Mouse (Mus musculus) liver, postnatal 0 days (tissue): ENCODE measurements around the gene Tiparp. TPM values are rescaled to one million over a fixed set of nuclear protein-coding genes. Genes with fewer than 3 reads are reported as not detected.

Experiments used
- ATAC-seq: fragments of 200-750 bp; cut with Nextera tagmentation; 2 replicates; pipeline ENCODE4 v1.8.0; 2017; ENCODE audit warnings: mild to moderate bottlenecking, moderate library complexity
- DNase-seq: peaks from one replicate; pipeline ENCODE4 v3.0.0-alpha.2; 2016
- H3K27ac ChIP-seq: fragments of 300-500 bp; sonication (generic); 2 replicates; pipeline ENCODE4 v1.5.1; 2014; ENCODE audit warnings: antibody characterized with exemption, moderate library complexity, mild to moderate bottlenecking, low read depth
- H3K27me3 ChIP-seq: fragments of 300-500 bp; sonication (generic); 2 replicates; pipeline ENCODE4 v1.6.1; 2014; ENCODE audit warnings: low read length, control low read depth, mixed read lengths; ENCODE audit not compliant: insufficient read depth
- H3K36me3 ChIP-seq: fragments of 300-500 bp; sonication (generic); replicated peaks from 2 replicates; pipeline ENCODE4 v1.6.1; 2014; ENCODE audit warnings: mild to moderate bottlenecking, control low read depth, low read length, moderate library complexity, mixed read lengths; ENCODE audit not compliant: insufficient read depth
- H3K4me1 ChIP-seq: fragments of 300-500 bp; sonication (generic); 2 replicates; pipeline ENCODE4 v1.6.1; 2014; ENCODE audit warnings: antibody characterized with exemption, mild to moderate bottlenecking, control low read depth; ENCODE audit not compliant: insufficient read depth
- H3K4me2 ChIP-seq: fragments of 300-500 bp; sonication (generic); 2 replicates; pipeline ENCODE4 v1.6.1; 2014; ENCODE audit warnings: low read depth, mild to moderate bottlenecking, low read length, moderate library complexity, mixed read lengths
- H3K4me3 ChIP-seq: fragments of 300-500 bp; sonication (generic); 2 replicates; pipeline ENCODE4 v1.5.1; 2014; ENCODE audit warnings: low read depth, low read length
- H3K9ac ChIP-seq: fragments of 300-500 bp; sonication (generic); replicated peaks from 2 replicates; pipeline ENCODE4 v1.6.1; 2014; ENCODE audit warnings: mild to moderate bottlenecking, moderate library complexity
- H3K9me3 ChIP-seq: fragments of 300-500 bp; sonication (generic); 2 replicates; pipeline ENCODE4 v1.6.1; 2016; ENCODE audit warnings: mild to moderate bottlenecking, control low read depth, low read length, mixed read lengths
- CTCF ChIP-seq: sonication (generic); IDR thresholded peaks from 2 replicates; pipeline ENCODE4 v1.5.1; 2016; ENCODE audit warnings: antibody characterized with exemption, low read depth
- EP300 ChIP-seq: IDR thresholded peaks from 2 replicates; pipeline ENCODE4 v1.6.1; 2016; ENCODE audit warnings: antibody characterized with exemption, low read depth, mild to moderate bottlenecking
- WGBS: fragments of 180-500 bp; shearing (Covaris S2); extraction: QIAGEN DNeasy Blood & Tissue Kit; methylation state at CpG from one replicate; pipeline ENCODE4 v1.1.7; 2014; ENCODE audit not compliant: insufficient replicate concordance; 5-methylcytosine and 5-hydroxymethylcytosine counted together
- polyA plus RNA-seq: library from polyadenylated mRNA; unstranded; fragments of >200 nt; fragmentation: Nextera tagmentation; extraction: Ambion mirVana; gene quantifications from 2 replicates; pipeline ENCODE4 v1.2.1, GENCODE M21; 2015

The Tiparp gene
- polyA plus RNA-seq, 1 experiment from 2014 or later = 7.4 TPM

DNA sequence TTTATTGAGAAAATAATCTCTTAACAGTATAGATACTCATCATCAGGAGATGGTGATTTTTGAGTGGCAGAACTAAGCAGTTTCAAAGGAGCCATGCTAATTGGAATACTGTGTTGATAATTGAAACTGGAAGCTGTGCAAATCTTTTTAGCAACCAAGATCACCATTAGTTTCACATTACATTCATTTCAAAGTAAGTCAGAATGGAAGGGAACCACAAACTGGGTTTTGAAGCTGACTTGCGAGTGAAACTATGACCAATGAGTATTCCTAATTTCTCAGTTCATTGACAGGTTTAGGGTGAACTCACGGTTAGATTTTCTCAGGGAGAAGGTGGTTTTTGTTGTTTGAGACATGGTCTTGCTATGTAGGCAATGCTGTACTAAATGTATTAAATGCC, 6.3 kb downstream of the Tiparp start:
- TF ChIP-seq CTCF (no peak), EP300 (no peak)
- H3K4me3 ChIP-seq = no peak overlapping the region
- 72% methylated on average over 2 of the region's 2 CpGs for WGBS
- ATAC-seq (no peak), DNase-seq (no peak)
- no peak overlapping the region for H3K4me2 ChIP-seq
- H3K27me3 ChIP-seq = no peaks in the 10 kb centered on the region
- H3K9me3 ChIP-seq = no peaks in the 10 kb centered on the region
- H3K4me1 ChIP-seq = peaks cover 4% of the 10 kb centered on the region
- no peaks in the 10 kb centered on the region for H3K36me3 ChIP-seq
- H3K27ac ChIP-seq = no peak overlapping the region
- H3K9ac ChIP-seq = no peak overlapping the region

DNA sequence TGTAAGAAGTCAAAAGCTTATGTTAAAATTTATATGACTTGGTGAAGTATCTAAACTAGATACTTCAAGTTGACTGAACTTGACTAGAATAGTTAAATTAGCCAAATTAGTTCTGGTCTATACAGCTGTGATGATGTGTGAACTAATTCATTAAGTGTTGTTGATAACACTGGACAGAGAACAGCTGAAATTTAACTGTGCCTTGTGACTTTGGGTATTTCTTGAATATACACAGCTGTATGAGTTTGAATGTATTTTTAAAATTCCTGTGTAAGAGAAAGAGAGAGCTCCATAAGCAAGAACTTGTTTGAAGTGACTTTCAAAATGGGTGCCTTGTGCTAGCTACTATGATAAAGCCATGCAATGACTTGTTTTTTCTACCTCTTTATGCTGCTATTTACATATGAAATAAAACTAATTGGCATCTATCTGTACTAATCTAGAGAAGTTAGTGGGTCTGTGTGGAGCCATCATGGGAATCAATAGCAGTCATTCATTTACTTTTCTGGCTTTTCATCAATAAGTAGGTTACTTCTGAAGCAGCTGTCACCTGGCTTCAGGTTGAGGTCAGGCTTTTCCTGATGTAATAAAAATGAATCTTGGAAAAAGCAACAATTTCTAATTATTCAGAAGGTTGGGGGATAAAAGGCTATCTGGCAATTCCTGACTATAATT, 7.0 kb downstream of the Tiparp start:
- no peaks in the 10 kb centered on the region for H3K27me3 ChIP-seq
- ATAC-seq (peak; percentile 56; the same call in 1 of the 2 replicates), DNase-seq (no peak)
- no peaks in the 10 kb centered on the region for H3K36me3 ChIP-seq
- no peak overlapping the region for H3K27ac ChIP-seq
- no peak overlapping the region for H3K4me2 ChIP-seq
- no peak overlapping the region for H3K4me3 ChIP-seq
- H3K9ac ChIP-seq = no peak overlapping the region
- TF ChIP-seq EP300 (no peak), CTCF (no peak)
- H3K9me3 ChIP-seq = no peaks in the 10 kb centered on the region
- H3K4me1 ChIP-seq = peaks cover 4% of the 10 kb centered on the region

DNA sequence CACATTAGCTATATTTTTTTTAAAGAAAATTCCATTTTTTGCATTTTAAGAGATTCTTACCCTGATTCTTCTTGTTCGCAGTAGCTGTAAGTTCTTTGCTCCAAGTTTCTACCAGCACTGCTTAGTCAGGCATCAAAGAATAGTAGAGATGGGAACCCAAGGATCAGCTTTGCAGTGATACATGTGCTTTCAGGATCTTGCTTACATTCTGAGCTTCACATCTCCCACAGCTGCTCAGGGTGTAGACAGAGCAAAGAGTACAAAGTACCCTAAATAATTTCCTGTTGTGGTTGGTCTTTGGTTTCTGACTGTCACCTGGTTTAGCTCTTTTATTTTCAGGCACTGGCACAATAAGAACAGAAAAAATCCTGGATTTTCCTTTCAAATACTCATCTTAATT, 9.1 kb downstream of the Tiparp start:
- H3K9ac ChIP-seq = no peak overlapping the region
- no peaks in the 10 kb centered on the region for H3K9me3 ChIP-seq
- H3K4me3 ChIP-seq = no peak overlapping the region
- no peak overlapping the region for H3K27ac ChIP-seq
- H3K27me3 ChIP-seq = no peaks in the 10 kb centered on the region
- peaks cover 11% of the 10 kb centered on the region for H3K4me1 ChIP-seq
- H3K36me3 ChIP-seq = no peaks in the 10 kb centered on the region
- ATAC-seq (no peak), DNase-seq (no peak)
- H3K4me2 ChIP-seq = no peak overlapping the region
- WGBS = 71% methylated on average over 1 of the region's 1 CpGs
- TF ChIP-seq EP300 = no peak
- TF ChIP-seq CTCF = no peak

DNA sequence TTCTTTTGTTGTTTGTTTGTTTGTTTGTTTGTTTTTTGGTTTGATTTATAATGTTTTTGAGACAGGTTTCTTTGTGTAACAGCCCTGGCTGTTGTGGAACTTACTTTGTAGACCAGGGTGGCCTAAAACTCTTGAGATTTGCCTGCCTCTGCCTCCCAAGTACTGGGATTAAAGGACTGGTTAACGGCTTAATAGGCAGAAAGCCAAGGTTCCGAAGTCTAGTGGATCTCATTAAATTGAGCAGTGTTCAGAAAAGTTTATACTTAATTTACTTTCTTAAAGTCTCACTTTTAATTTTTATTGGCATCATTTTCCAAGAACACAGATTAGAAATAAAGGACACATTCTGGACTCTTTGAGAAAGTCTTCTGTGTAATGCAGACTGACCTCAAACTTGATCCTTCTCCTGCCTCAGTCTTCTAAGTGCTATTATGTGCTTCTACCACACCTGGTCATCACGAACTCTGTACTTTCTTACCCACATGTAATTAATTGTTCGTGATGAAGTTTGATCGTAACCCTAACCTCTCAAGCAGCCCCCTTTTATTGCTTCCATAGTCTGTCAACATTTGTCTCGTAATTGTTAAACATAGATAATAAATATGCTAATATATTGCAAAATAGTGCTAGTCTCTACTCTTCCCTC, 12.8 kb downstream of the Tiparp start:
- H3K4me1 ChIP-seq = peaks cover 7% of the 10 kb centered on the region; the same call in 1 of the 2 replicates
- DNase-seq (no peak), ATAC-seq (no peak)
- H3K27me3 ChIP-seq = no peaks in the 10 kb centered on the region
- H3K9me3 ChIP-seq = no peaks in the 10 kb centered on the region
- whole genome bisulfite sequencing = 71% methylated on average over 6 of the region's 6 CpGs
- no peak overlapping the region for H3K4me2 ChIP-seq
- no peaks in the 10 kb centered on the region for H3K36me3 ChIP-seq
- H3K9ac ChIP-seq = no peak overlapping the region
- H3K27ac ChIP-seq = peak overlapping the region; percentile 29; the same call in 1 of the 2 replicates
- H3K4me3 ChIP-seq = no peak overlapping the region
- TF ChIP-seq EP300 (no peak), CTCF (no peak)

DNA sequence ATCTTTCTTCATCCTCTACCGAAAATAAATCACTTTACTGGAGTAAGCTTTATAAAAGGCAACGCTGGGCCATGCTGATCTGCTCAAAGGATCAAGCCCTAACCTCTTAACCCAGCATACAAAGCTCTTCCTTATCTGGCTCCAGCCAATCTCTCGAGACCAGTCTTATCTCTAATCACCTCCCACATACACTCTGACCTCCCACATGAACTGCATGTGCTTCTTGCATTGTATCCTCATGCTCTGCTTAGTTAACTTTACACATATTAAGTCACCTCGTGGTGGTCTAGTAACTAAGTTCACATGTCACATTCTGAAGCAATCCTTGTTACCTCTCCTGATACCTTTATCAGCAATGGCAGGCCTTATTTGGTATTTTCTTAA, 13.3 kb downstream of the Tiparp start:
- Histone ChIP-seq H3K27ac (peak overlapping the region; percentile 29; the same call in 1 of the 2 replicates), H3K9me3 (no peaks in the 10 kb centered on the region), H3K4me1 (peaks cover 7% of the 10 kb centered on the region; the same call in 1 of the 2 replicates), H3K9ac (no peak overlapping the region), H3K36me3 (no peaks in the 10 kb centered on the region), H3K4me2 (no peak overlapping the region), H3K4me3 (no peak overlapping the region), H3K27me3 (no peaks in the 10 kb centered on the region)
- ATAC-seq (peak; percentile 92), DNase-seq (no peak)
- 32% methylated on average over 4 of the region's 4 CpGs for whole genome bisulfite sequencing
- TF ChIP-seq CTCF = no peak
- 0 out of 2 replicates have a peak, but pooled peaks have one; percentile 22 for TF ChIP-seq EP300

DNA sequence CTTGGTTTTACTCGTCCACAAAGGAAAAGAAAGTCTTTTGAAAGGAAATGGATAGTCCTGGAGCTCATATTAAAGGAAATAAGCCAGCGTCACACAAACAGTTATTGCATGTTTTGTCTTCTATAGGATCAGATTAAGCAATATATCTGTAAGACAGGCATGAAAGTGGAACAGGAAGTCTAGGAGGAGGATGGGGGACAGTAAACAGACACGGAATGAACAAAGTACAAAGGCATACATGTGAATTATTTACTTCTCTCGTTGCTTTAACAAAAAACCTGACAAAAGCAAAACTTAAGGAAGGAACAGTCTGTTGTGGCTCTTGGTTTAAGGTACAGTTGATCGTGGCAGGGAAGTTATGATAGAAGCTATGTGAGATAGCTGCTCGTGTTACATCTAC, 21.6 kb downstream of the Tiparp start:
- Histone ChIP-seq H3K36me3 (peaks cover 17% of the 10 kb centered on the region), H3K4me1 (peaks cover 8% of the 10 kb centered on the region; the same call in 1 of the 2 replicates), H3K4me2 (peak overlapping the region; percentile 36), H3K9me3 (no peaks in the 10 kb centered on the region), H3K4me3 (no peak overlapping the region), H3K27me3 (no peaks in the 10 kb centered on the region), H3K27ac (peak overlapping the region; percentile 44; the same call in 1 of the 2 replicates), H3K9ac (no peak overlapping the region)
- 39% methylated on average over 6 of the region's 6 CpGs for WGBS
- ATAC-seq = no peak
- no peak for TF ChIP-seq CTCF
- TF ChIP-seq EP300 = peak; percentile 43; the same call in 1 of the 2 replicates
- no peak for DNase-seq
